28 mouse cellular contexts compared by ENCODE assay signal in the genomic region with DNA sequence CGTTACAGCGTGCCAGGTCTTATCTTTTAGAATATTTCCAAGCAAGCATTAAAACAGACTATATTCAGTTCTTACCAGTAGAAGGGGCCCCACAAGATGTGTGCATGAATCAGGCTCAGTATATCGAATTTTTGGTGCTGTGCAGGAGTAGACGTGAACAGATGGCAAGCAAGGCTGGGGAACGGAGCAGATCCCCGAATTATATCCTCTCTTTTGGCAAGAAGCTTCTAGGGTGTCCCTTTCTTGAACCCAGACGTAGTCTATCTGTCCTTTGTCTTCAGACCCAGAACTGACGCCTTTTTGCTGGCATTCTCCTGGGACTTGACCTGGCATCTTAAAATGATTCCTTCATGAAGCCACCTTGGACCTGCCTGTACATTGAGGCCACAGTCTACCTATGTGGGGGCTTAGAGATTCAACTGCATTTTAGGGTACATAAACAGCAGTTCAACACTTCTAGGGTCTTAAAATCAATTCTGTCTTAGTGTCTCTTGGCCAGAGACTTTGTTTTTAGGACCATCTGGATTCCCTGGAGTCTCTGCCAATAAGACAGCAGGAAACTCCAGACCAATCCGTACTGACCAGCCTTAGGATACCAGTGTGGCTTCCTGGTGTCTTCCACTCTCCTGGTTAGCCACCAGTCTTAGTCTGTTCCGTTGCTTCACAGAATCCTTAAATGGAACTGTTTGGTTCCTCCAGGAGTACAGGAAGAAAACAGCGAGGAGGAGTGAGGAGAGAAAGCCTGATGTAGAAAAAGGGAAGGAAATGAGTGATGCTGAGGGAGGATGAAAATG. TPM values are rescaled to one million over a fixed set of nuclear protein-coding genes. Genes with fewer than 3 reads are reported as not detected.
DNase-seq lines count a peak whose midpoint lies in the region; ATAC-seq and TF ChIP-seq lines count a peak whose summit lies in the region.
"Had no signal": no experiment of that assay in that cellular context is flagged by ENCODE, and none has a peak within 500 bp of the region (broad histone marks: within the 10 kb centered on the region; RNA-seq: fewer than 3 reads in every experiment).

No protein-coding gene starts in this region.

- ATAC-seq in midbrain, embryonic 11.5 days (ENCODE audit: low FRiP score) = no peak
- ATAC-seq: forebrain, embryonic 15.5 days; hindbrain, embryonic 16.5 days; midbrain, embryonic 16.5 days had no signal

- H3K9ac ChIP-seq in midbrain, embryonic 11.5 days (ENCODE audit: low read length) = no peak overlapping the region
- H3K9ac ChIP-seq: embryonic facial prominence, embryonic 13.5 days; forebrain, embryonic 15.5 days; kidney, embryonic 15.5 days; liver, embryonic 14.5 days; neural tube, embryonic 12.5 days had no signal

- WGBS in midbrain, embryonic 11.5 days = 78% methylated on average over 11 of the region's 11 CpGs

- H3K36me3 ChIP-seq in midbrain, embryonic 11.5 days (ENCODE audit: control insufficient read depth, insufficient read depth, low read length) = no peaks in the 10 kb centered on the region
- H3K36me3 ChIP-seq: embryonic facial prominence, embryonic 13.5 days; forebrain, embryonic 10.5 days; forebrain, embryonic 15.5 days; G1E; kidney, embryonic 15.5 days; neural tube, embryonic 12.5 days had no signal

- intact Hi-C loops in left cerebral cortex, adult 2 months (cut with DNase I) = no loop called here
- intact Hi-C loops in left cerebral cortex, postnatal 36 days (cut with DNase I) = no loop called here

- no peak overlapping the region for H3K4me3 ChIP-seq in left cerebral cortex, adult 2 months
- no peak overlapping the region for H3K4me3 ChIP-seq in midbrain, embryonic 11.5 days (ENCODE audit: low read depth, low read length)
- H3K4me3 ChIP-seq: embryonic facial prominence, embryonic 13.5 days; forebrain, embryonic 10.5 days; forebrain, embryonic 15.5 days; kidney, embryonic 15.5 days; neural tube, embryonic 12.5 days had no signal

- H3K4me1 ChIP-seq in midbrain, embryonic 11.5 days (ENCODE audit: control insufficient read depth, insufficient read depth, low read length) = no peaks in the 10 kb centered on the region
- H3K4me1 ChIP-seq: embryonic facial prominence, embryonic 13.5 days; forebrain, embryonic 10.5 days; forebrain, embryonic 15.5 days; kidney, embryonic 15.5 days; neural tube, embryonic 12.5 days had no signal

- H3K27me3 ChIP-seq in midbrain, embryonic 11.5 days (ENCODE audit: control insufficient read depth, insufficient read depth, low read length) = no peaks in the 10 kb centered on the region
- H3K27me3 ChIP-seq: forebrain, embryonic 15.5 days; kidney, embryonic 15.5 days; neural tube, embryonic 12.5 days had no signal

- no peak for TF ChIP-seq CTCF in left cerebral cortex, adult 2 months (IDR thresholded peaks at IDR 0.05)

- no peak overlapping the region for H3K4me2 ChIP-seq in midbrain, embryonic 11.5 days
- H3K4me2 ChIP-seq: embryonic facial prominence, embryonic 13.5 days; forebrain, embryonic 15.5 days; kidney, embryonic 15.5 days; neural tube, embryonic 12.5 days had no signal

- peak overlapping the region; percentile 0; the same call in 1 of the 2 replicates for H3K27ac ChIP-seq in left cerebral cortex, adult 2 months
- H3K27ac ChIP-seq in midbrain, embryonic 11.5 days (ENCODE audit: low read depth, low read length) = no peak overlapping the region
- H3K27ac ChIP-seq: embryonic facial prominence, embryonic 13.5 days; forebrain, embryonic 10.5 days; forebrain, embryonic 15.5 days; kidney, embryonic 15.5 days; liver, embryonic 14.5 days; neural tube, embryonic 12.5 days; stomach, postnatal 0 days had no signal

- H3K9me3 ChIP-seq in midbrain, embryonic 11.5 days (ENCODE audit: control insufficient read depth, low read length) = no peaks in the 10 kb centered on the region
- H3K9me3 ChIP-seq: embryonic facial prominence, embryonic 13.5 days; forebrain, embryonic 10.5 days; forebrain, embryonic 15.5 days; G1E; kidney, embryonic 15.5 days; neural tube, embryonic 12.5 days had no signal

- no peak for DNase-seq in left cerebral cortex, adult 2 months (ENCODE audit: extremely low spot score in 1 of 2, low spot score in 2 of 2)
- DNase-seq in left cerebral cortex, postnatal 36 days (ENCODE audit: low spot score in 2 of 2) = no peak
- DNase-seq in brain, adult 2 months (ENCODE audit: low read depth, low spot score) = peak; percentile 67
- DNase-seq in cerebellum, adult 8-10 months = peak; percentile 47
- peak; percentile 52 to 56 for DNase-seq in cerebellum, postnatal 25 days
- DNase-seq in midbrain, embryonic 11.5 days (ENCODE audit: low spot score, missing footprints) = no peak
- DNase-seq in adrenal gland, postnatal 10 days = no peak
- DNase-seq: adrenal gland, adult 8-10 months; heart, postnatal 14 days; kidney, adult 18-20 months; kidney, postnatal 25 days; liver; lung, adult 2 months; lung, postnatal 10 days; right cerebral cortex, postnatal 4 days; thymus, adult 18-20 months; thymus, postnatal 36 days had no signal

RNA-seq across cellular contexts. Expression of a gene that starts 41.0 kb away (rescaled TPM):
- total RNA-seq in left cerebral cortex, adult 2 months (2021) = 100 to 1,000 TPM; 203 to 208 TPM
- total RNA-seq in left cerebral cortex, postnatal 36 days (2021) = 100 to 1,000 TPM; 191 to 198 TPM
- 19.1 and 22.6 TPM in 2 replicates for polyA plus RNA-seq in midbrain, embryonic 11.5 days (2014; fragmentation: Nextera tagmentation; extraction: Ambion mirVana)
- total RNA-seq in adrenal gland, postnatal 10 days (2021) = 1 to 10 TPM; 6.0 to 8.8 TPM
- total RNA-seq: megakaryocyte progenitor cell, adult 5-6 weeks had no signal

RNA-seq across cellular contexts. Expression of a gene that starts 51.2 kb away (rescaled TPM):
- total RNA-seq in left cerebral cortex, adult 2 months (2021) = 10 to 100 TPM; 18.6 to 19.5 TPM
- 10 to 100 TPM; 19.4 to 20.6 TPM for total RNA-seq in left cerebral cortex, postnatal 36 days (2021)
- 18.2 and 22.8 TPM in 2 replicates for polyA plus RNA-seq in midbrain, embryonic 11.5 days (2014; fragmentation: Nextera tagmentation; extraction: Ambion mirVana)
- total RNA-seq in adrenal gland, postnatal 10 days (2021) = 10 to 100 TPM; 17.0 to 21.6 TPM

RNA-seq across cellular contexts. Expression of a gene that starts 58.5 kb away (rescaled TPM):
- total RNA-seq in left cerebral cortex, adult 2 months (2021) = 10 to 100 TPM; 71.8 to 77.0 TPM
- total RNA-seq in left cerebral cortex, postnatal 36 days (2021) = 10 to 100 TPM; 56.2 to 74.1 TPM
- 32.1 and 32.9 TPM in 2 replicates for polyA plus RNA-seq in midbrain, embryonic 11.5 days (2014; fragmentation: Nextera tagmentation; extraction: Ambion mirVana)
- total RNA-seq in adrenal gland, postnatal 10 days (2021) = 10 to 100 TPM; 45.1 to 54.9 TPM

Comparison
In these comparisons a context has a peak if more than half of its experiments do, and no peak if none do; other contexts are left out.
1. DNase-seq: peak in brain, adult 2 months (single experiment), cerebellum, adult 8-10 months (single experiment) and cerebellum, postnatal 25 days (2 of 2); none in left cerebral cortex, adult 2 months (0 of 2), left cerebral cortex, postnatal 36 days (0 of 2), midbrain, embryonic 11.5 days (single experiment) and adrenal gland, postnatal 10 days (single experiment).
2. RNA of a gene that starts 41.0 kb away (total RNA-seq): 203 to 208 TPM in left cerebral cortex, adult 2 months and 191 to 198 TPM in left cerebral cortex, postnatal 36 days; 6.0 to 8.8 TPM in adrenal gland, postnatal 10 days; every median in the first group is over 10 times any median in the second.